Mouse (Mus musculus): Measurements from ENCODE around the gene Pwwp2b.
A peak's percentile ranks its signal among the peaks of the same experiment; 100 is the strongest.

The Pwwp2b gene

DNA sequence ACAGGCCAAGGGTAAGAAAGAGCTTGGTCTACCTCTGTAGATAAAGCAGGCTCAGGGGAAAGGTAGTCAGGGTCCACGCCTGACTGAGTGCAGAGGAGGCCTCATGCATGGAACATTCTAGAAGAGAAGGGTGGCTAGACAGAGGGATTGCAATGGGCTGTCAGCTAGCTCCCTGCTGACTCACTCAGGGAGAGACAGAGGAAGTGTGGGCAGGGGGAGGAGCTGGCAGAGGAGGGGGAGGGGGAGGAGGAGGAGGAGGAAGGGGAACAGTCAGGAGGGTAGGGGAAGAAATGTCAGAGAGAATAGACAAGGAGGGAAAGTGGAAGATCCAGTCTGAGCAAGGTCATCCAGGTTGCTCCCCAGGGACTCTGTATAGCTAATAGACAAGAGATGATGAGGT lies 47.4 kb downstream of the Pwwp2b start:
- TF ChIP-seq GATA4 (IDR thresholded peaks at IDR 0.05; ENCODE audit: insufficient replicate concordance, low read length), result no peak

DNA sequence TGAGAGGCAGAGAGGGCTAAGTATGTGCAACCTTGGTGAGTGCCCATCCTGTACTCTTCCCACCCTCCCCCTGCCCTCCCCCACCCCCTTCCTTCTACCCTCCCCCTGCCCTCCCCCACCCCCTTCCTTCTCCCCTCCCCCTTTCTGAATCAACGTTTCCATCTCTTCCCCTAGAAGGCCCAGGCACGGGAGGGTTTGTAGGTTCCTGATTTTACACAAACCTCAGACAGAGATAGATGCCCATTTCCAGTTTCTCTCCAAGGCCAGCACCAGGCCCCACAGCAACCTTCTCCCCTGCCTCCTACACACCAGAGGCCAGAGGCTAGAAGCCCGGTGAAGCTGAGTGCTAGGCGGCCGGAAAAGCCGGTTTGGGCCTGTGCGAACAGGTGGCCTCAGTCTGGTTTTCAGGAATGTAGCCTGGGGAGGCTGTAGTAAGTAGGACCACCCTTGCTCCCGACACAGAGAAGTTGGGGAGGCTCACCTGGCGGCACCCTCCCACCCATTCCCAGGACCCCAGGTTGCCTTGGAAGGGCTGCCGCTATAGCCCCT lies 48.3 kb downstream of the Pwwp2b start:
- no peak for TF ChIP-seq GATA4 (IDR thresholded peaks at IDR 0.05; ENCODE audit: insufficient replicate concordance, low read length)

- no peak for TF ChIP-seq GATA4 (IDR thresholded peaks at IDR 0.05; ENCODE audit: insufficient replicate concordance, low read length)
Observed at GRCm38 (mm10) chr7:139298446-139298845, 50.2 kb downstream of the Pwwp2b start.

GRCm38 (mm10) chr7:139299424-139299823 lies 51.1 kb downstream of the Pwwp2b start:
- no peak for TF ChIP-seq GATA4 (IDR thresholded peaks at IDR 0.05; ENCODE audit: insufficient replicate concordance, low read length)

GRCm38 (mm10) chr7:139300423-139300822 lies 52.1 kb downstream of the Pwwp2b start:
- TF ChIP-seq GATA4 (IDR thresholded peaks at IDR 0.05; ENCODE audit: insufficient replicate concordance, low read length), result no peak

GRCm38 (mm10) chr7:139301505-139301904 lies 53.2 kb downstream of the Pwwp2b start:
- TF ChIP-seq GATA4 (IDR thresholded peaks at IDR 0.05; ENCODE audit: insufficient replicate concordance, low read length), result peak; percentile 68; the same call in 1 of the 2 replicates

GRCm38 (mm10) chr7:139302314-139302713 lies 54.0 kb downstream of the Pwwp2b start:
- TF ChIP-seq GATA4 (IDR thresholded peaks at IDR 0.05; ENCODE audit: insufficient replicate concordance, low read length), result no peak

DNA sequence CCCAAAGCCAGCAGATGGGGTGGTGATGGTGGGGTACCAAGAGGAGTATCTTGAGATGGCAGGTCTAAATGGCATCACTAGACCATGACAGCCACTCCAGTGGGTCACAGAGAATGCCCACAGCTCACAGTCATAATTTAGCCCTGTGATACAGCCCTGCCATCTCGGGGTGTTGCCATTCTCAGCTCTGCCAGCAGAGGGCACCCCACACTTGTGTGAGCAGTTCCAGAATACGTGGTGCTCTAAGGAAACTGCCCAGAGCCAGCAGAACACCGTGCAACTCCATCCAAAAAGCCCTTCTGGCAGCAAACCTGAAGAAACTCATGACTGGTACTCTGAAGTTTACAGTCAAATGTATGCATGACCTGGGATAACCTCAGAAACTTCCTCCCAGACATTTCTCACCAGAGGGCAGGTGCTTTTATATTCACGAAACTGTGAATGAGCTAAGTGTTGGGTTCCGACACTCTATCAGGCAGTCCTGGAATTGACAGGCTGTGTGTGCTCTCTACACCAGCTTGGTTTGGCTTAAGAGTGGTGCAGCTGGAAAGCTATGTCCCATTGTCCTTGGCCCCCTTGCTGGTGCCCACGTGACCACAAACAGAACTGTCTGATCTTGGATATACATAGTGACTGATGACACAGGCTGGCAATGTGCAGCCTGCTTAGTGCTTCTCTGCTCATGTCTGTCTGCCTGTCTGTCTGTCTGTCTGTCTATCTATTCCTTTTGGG lies 55.2 kb downstream of the Pwwp2b start:
- no peak for TF ChIP-seq GATA4 (IDR thresholded peaks at IDR 0.05; ENCODE audit: insufficient replicate concordance, low read length)

GRCm38 (mm10) chr7:139304322-139304721 lies 56.0 kb downstream of the Pwwp2b start:
- TF ChIP-seq GATA4 (IDR thresholded peaks at IDR 0.05; ENCODE audit: insufficient replicate concordance, low read length), result no peak

DNA sequence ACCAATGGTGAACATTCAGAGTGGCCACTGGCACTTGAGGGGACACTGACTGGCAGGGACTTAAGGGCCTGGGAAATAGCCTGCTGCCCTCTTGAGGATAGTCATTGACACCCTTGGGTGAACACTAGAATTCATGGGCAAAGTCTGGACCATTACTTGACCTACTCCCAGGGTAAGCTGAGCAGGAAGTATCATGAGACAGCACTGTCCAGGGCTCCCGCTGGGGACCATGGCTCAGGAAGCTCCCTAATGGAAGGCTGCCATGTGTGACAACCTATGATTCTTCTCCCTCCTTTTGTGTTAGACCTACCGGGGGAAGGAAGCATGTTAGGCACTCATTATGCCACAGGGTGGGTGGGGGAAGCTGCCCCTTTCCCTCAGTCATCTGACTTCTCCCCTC lies 58.8 kb downstream of the Pwwp2b start:
- TF ChIP-seq GATA4 (IDR thresholded peaks at IDR 0.05; ENCODE audit: insufficient replicate concordance, low read length), result no peak

DNA sequence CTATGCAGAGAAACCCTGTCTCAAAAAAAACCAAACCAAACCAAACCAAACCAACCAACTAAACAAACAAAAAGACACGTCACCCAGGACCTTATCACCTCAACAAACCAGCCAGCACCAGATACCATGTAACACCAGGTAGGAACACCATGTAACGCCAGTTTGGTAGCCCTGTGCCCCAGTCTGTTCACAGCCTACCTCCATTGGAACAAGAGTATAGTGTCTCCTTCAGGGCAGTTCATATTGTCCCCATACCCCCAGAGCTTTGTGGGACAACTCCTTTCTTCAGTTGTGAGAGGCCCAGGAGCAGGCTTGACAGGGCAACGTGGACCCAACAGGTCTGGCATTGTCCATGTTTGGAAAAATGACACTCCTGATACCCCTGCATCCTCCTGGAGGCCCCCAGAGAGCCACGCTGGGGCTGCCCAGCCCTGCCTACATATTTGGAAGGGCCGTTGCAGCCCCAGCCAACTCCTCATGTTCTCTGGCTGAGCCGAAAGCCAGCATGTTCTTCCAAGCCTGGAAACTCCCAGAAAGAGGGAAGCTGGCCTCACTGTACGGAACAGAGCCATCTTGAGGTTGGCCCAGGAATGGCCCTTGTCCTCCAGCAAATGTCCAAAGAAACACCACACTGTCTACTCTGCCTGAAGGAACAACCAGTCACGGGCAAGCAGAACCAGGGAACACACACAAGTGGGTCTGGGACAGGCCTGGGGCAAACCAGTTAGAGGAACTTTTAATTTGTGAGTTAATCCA lies 60.0 kb downstream of the Pwwp2b start:
- no peak for TF ChIP-seq GATA4 (IDR thresholded peaks at IDR 0.05; ENCODE audit: insufficient replicate concordance, low read length)

- TF ChIP-seq GATA4 (IDR thresholded peaks at IDR 0.05; ENCODE audit: insufficient replicate concordance, low read length), result no peak
Observed at GRCm38 (mm10) chr7:139309106-139309505, 60.8 kb downstream of the Pwwp2b start.

GRCm38 (mm10) chr7:139310487-139310951 lies 62.2 kb downstream of the Pwwp2b start:
- TF ChIP-seq GATA4 (IDR thresholded peaks at IDR 0.05; ENCODE audit: insufficient replicate concordance, low read length), result no peak

DNA sequence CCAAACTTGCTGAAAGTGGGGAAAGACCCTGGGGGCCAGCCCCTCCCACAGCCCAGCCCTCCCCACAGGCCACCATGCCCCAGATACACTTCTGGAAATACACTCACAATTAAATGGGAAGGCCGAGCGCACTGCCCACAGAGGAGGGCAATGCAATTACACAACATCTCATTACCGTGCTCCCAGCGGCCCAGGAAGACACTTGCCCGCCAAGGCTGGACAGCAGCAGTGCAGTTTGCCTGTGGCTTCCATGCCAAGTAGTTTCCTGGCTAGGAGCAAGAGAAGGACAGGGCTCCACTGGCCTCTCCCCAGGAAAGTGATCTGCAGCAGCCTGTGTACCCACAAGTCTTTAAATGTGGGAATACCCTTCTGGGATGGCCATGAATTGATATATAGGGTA lies 64.4 kb downstream of the Pwwp2b start:
- no peak for TF ChIP-seq GATA4 (IDR thresholded peaks at IDR 0.05; ENCODE audit: insufficient replicate concordance, low read length)

GRCm38 (mm10) chr7:139313413-139313812 lies 65.1 kb downstream of the Pwwp2b start:
- TF ChIP-seq GATA4 (IDR thresholded peaks at IDR 0.05; ENCODE audit: insufficient replicate concordance, low read length), result no peak

GRCm38 (mm10) chr7:139314716-139315115 lies 66.4 kb downstream of the Pwwp2b start:
- no peak for TF ChIP-seq GATA4 (IDR thresholded peaks at IDR 0.05; ENCODE audit: insufficient replicate concordance, low read length)

Measured in liver, adult (tissue).